Mouse (Mus musculus) urinary bladder, postnatal 14 days (tissue): Measurements from ENCODE around the gene Krt90.

Experiments used
- DNase-seq: peaks from one replicate; pipeline ENCODE4 v3.0.0; 2021; ENCODE audit warnings: low spot score

The Krt90 gene

GRCm38 (mm10) chr15:101562850-101563249, at the start of gene Krt90:
Gene Krt90, minus strand, starts transcription at chr15:101562950.
- DNase-seq, result no peak

- DNase-seq, result no peak
These were observed 36.4 kb upstream of the Krt90 start for GRCm38 (mm10) chr15:101599123-101599522.

GRCm38 (mm10) chr15:101588216-101588615, 25.5 kb upstream of the Krt90 start:
- DNase-seq, result no peak

- DNase-seq, result no peak
These were observed 21.7 kb upstream of the Krt90 start for GRCm38 (mm10) chr15:101584456-101584855.

GRCm38 (mm10) chr15:101583211-101583965, 20.6 kb upstream of the Krt90 start:
- no peak for DNase-seq

- no peak for DNase-seq
These were observed 19.0 kb upstream of the Krt90 start for GRCm38 (mm10) chr15:101581701-101582100.

GRCm38 (mm10) chr15:101575506-101575905, 12.8 kb upstream of the Krt90 start:
- DNase-seq, result no peak

GRCm38 (mm10) chr15:101573796-101574345, 11.1 kb upstream of the Krt90 start, which contains the start of gene Krt75:
Gene Krt75, minus strand, starts transcription at chr15:101573904.
- DNase-seq, result no peak

GRCm38 (mm10) chr15:101567780-101568179, 5.0 kb upstream of the Krt90 start:
- DNase-seq, result peak; percentile 26

- DNase-seq, result no peak
These were observed 4.6 kb downstream of the Krt90 start for GRCm38 (mm10) chr15:101558034-101558646.

- no peak for DNase-seq
These were observed 9.6 kb downstream of the Krt90 start for GRCm38 (mm10) chr15:101553169-101553568.

- DNase-seq, result no peak
These were observed 10.6 kb downstream of the Krt90 start for GRCm38 (mm10) chr15:101552188-101552587.

- no peak for DNase-seq
These were observed 12.2 kb downstream of the Krt90 start, which contains the start of gene Krt82 for GRCm38 (mm10) chr15:101550567-101550966. Gene Krt82, minus strand, starts transcription at chr15:101550667.

GRCm38 (mm10) chr15:101544478-101544877, 18.3 kb downstream of the Krt90 start:
- DNase-seq, result no peak

GRCm38 (mm10) chr15:101542543-101542942, 20.2 kb downstream of the Krt90 start:
- DNase-seq, result no peak

- DNase-seq, result no peak
These were observed 24.2 kb downstream of the Krt90 start for GRCm38 (mm10) chr15:101538580-101538900.

GRCm38 (mm10) chr15:101537864-101538579, 24.7 kb downstream of the Krt90 start:
- DNase-seq, result peak; percentile 20

- DNase-seq, result peak; percentile 70
These were observed 26.5 kb downstream of the Krt90 start for GRCm38 (mm10) chr15:101536054-101536850.

GRCm38 (mm10) chr15:101532720-101533119, 30.0 kb downstream of the Krt90 start, which contains the start of gene Krt84:
Gene Krt84, minus strand, starts transcription at chr15:101532820.
- no peak for DNase-seq

GRCm38 (mm10) chr15:101522556-101523232, 40.1 kb downstream of the Krt90 start:
- no peak for DNase-seq

GRCm38 (mm10) chr15:101519792-101520191, 43.0 kb downstream of the Krt90 start:
- DNase-seq, result peak; percentile 86
